Mouse (Mus musculus): ENCODE measurements around the gene Isx. TPM values are rescaled to one million over a fixed set of nuclear protein-coding genes. Genes with fewer than 3 reads are reported as not detected.

The Isx gene
- polyA plus RNA-seq, 1 experiment from 2014 or later, result not detected

DNA sequence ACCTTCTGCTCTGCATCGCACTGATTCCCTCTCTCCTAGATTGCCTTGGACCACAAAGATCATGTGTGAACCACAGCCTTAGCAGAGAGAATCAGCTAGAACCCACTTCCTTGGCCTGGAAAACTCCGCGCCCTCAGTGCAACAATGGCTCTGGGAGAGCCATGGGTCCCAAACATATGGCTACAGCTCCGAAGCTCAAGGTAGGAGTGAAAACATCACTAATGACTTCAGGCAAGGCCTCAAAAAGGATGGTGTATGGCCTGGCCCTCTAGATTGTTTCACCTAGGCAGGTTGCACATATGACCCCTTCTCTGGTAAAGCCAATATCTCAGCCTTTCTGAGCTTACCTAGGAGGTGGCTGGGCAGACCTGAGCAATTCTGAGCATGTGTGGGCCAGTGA lies 18.2 kb upstream of the Isx start:
- Histone ChIP-seq H3K36me3 (ENCODE audit: control insufficient read depth, insufficient read depth, low read length) (no peaks in the 10 kb centered on the region), H3K9me3 (replicated peaks; ENCODE audit: control insufficient read depth, low read length) (no peaks in the 10 kb centered on the region), H3K9ac (ENCODE audit: low read depth, low read length) (no peak overlapping the region), H3K4me1 (ENCODE audit: control insufficient read depth, insufficient read depth, low read length) (no peaks in the 10 kb centered on the region), H3K27ac (ENCODE audit: low read depth, low read length) (no peak overlapping the region), H3K4me2 (no peak overlapping the region), H3K4me3 (ENCODE audit: low read depth, low read length) (no peak overlapping the region), H3K27me3 (ENCODE audit: control insufficient read depth, insufficient read depth, low read length) (0 out of 2 replicates have a peak, but pooled peaks cover 3% of the 10 kb centered on the region)
- 86% methylated on average over 4 of the region's 4 CpGs for WGBS (ENCODE audit: insufficient replicate concordance)
- ATAC-seq (replicated peaks; ENCODE audit: insufficient number of reproducible peaks, low FRiP score, low TSS enrichment), result no peak

- no peak overlapping the region for H3K9ac ChIP-seq (ENCODE audit: low read depth, low read length)
- H3K4me3 ChIP-seq (ENCODE audit: low read depth, low read length), result no peak overlapping the region
- H3K27ac ChIP-seq (ENCODE audit: low read depth, low read length), result no peak overlapping the region
- WGBS (ENCODE audit: insufficient replicate concordance), result 89% methylated on average over 3 of the region's 3 CpGs
- ATAC-seq (replicated peaks; ENCODE audit: insufficient number of reproducible peaks, low FRiP score, low TSS enrichment), result no peak
- no peaks in the 10 kb centered on the region for H3K9me3 ChIP-seq (replicated peaks; ENCODE audit: control insufficient read depth, low read length)
- no peaks in the 10 kb centered on the region for H3K36me3 ChIP-seq (ENCODE audit: control insufficient read depth, insufficient read depth, low read length)
- 0 out of 2 replicates have a peak, but pooled peaks cover 3% of the 10 kb centered on the region for H3K27me3 ChIP-seq (ENCODE audit: control insufficient read depth, insufficient read depth, low read length)
- no peak overlapping the region for H3K4me2 ChIP-seq
- H3K4me1 ChIP-seq (ENCODE audit: control insufficient read depth, insufficient read depth, low read length), result no peaks in the 10 kb centered on the region
Measured at GRCm38 (mm10) chr8:74855341-74855740, 17.6 kb upstream of the Isx start.

DNA sequence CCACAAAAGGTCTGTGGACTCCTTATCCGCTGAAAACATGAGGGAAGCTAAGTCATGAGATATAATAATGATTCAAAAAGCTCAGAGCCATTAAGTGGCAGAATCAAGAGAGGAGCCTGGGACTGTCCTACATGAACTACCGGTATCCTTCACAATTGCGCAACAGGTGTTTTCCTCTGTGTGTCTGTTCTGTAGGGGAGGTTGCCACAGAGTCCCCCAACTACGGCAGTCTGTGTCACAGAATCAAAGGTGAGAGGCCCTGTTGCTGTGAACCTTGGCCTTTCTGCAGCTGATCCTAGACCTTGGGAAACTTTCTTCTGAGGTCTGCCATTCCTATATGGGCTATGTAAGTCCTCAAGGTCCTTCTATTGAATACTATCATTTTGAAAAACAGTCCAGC lies 13.7 kb upstream of the Isx start:
- 85% methylated on average over 4 of the region's 4 CpGs for WGBS (ENCODE audit: insufficient replicate concordance)
- no peaks in the 10 kb centered on the region for H3K9me3 ChIP-seq (replicated peaks; ENCODE audit: control insufficient read depth, low read length)
- ATAC-seq (replicated peaks; ENCODE audit: insufficient number of reproducible peaks, low FRiP score, low TSS enrichment), result no peak

GRCm38 (mm10) chr8:74860449-74860848 lies 12.5 kb upstream of the Isx start:
- H3K27me3 ChIP-seq (ENCODE audit: control insufficient read depth, insufficient read depth, low read length), result no peaks in the 10 kb centered on the region
- WGBS (ENCODE audit: insufficient replicate concordance), result 78% methylated on average over 6 of the region's 6 CpGs
- no peak overlapping the region for H3K4me3 ChIP-seq (ENCODE audit: low read depth, low read length)
- no peak overlapping the region for H3K27ac ChIP-seq (ENCODE audit: low read depth, low read length)
- no peak overlapping the region for H3K9ac ChIP-seq (ENCODE audit: low read depth, low read length)
- H3K9me3 ChIP-seq (replicated peaks; ENCODE audit: control insufficient read depth, low read length), result no peaks in the 10 kb centered on the region
- ATAC-seq (replicated peaks; ENCODE audit: insufficient number of reproducible peaks, low FRiP score, low TSS enrichment), result no peak
- no peak overlapping the region for H3K4me2 ChIP-seq
- no peaks in the 10 kb centered on the region for H3K4me1 ChIP-seq (ENCODE audit: control insufficient read depth, insufficient read depth, low read length)
- H3K36me3 ChIP-seq (ENCODE audit: control insufficient read depth, insufficient read depth, low read length), result no peaks in the 10 kb centered on the region

More for the DNA sequence above, 13.7 kb upstream of the Isx start:
- Histone ChIP-seq H3K36me3 (ENCODE audit: control insufficient read depth, insufficient read depth, low read length) (no peaks in the 10 kb centered on the region), H3K4me2 (no peak overlapping the region), H3K27me3 (ENCODE audit: control insufficient read depth, insufficient read depth, low read length) (no peaks in the 10 kb centered on the region), H3K4me1 (ENCODE audit: control insufficient read depth, insufficient read depth, low read length) (no peaks in the 10 kb centered on the region), H3K27ac (ENCODE audit: low read depth, low read length) (no peak overlapping the region), H3K4me3 (ENCODE audit: low read depth, low read length) (no peak overlapping the region), H3K9ac (ENCODE audit: low read depth, low read length) (no peak overlapping the region)

GRCm38 (mm10) chr8:74862598-74862997 lies 10.4 kb upstream of the Isx start:
- no peak overlapping the region for H3K9ac ChIP-seq (ENCODE audit: low read depth, low read length)
- no peaks in the 10 kb centered on the region for H3K36me3 ChIP-seq (ENCODE audit: control insufficient read depth, insufficient read depth, low read length)
- 77% methylated on average over 2 of the region's 2 CpGs for WGBS (ENCODE audit: insufficient replicate concordance)
- no peaks in the 10 kb centered on the region for H3K27me3 ChIP-seq (ENCODE audit: control insufficient read depth, insufficient read depth, low read length)
- H3K4me3 ChIP-seq (ENCODE audit: low read depth, low read length), result no peak overlapping the region
- H3K27ac ChIP-seq (ENCODE audit: low read depth, low read length), result no peak overlapping the region
- no peaks in the 10 kb centered on the region for H3K9me3 ChIP-seq (replicated peaks; ENCODE audit: control insufficient read depth, low read length)
- H3K4me2 ChIP-seq, result no peak overlapping the region
- ATAC-seq (replicated peaks; ENCODE audit: insufficient number of reproducible peaks, low FRiP score, low TSS enrichment), result no peak
- H3K4me1 ChIP-seq (ENCODE audit: control insufficient read depth, insufficient read depth, low read length), result no peaks in the 10 kb centered on the region

DNA sequence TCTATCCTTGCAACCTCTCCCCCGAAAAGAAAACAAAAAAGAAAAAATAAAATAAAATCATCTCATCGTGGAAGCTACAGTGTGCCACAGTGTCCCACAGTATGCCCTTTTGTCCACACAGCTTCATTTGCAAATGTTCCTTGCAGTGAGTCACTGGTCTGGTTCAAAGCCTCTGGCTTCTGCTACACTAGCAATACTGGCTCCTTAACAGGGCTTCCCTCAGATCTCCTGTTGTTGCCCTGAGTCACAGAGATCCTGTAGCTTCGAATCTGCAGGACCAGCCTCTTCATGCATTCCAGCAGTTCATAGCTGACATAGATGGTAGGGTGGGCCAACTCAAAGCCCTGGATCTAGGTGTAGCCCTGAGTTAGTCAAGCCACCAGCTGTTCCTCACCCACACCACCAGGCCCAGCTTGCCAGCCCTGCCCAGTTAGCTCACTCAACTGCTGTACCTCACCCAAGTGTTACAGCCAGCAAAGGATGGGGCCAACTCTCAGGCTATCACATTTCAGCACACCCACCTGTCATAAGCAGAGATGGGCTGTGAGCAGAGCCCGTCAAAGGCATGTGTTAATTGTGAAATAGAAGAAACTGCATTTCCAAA lies 2.5 kb upstream of the Isx start:
- Histone ChIP-seq H3K4me1 (ENCODE audit: control insufficient read depth, insufficient read depth, low read length) (no peaks in the 10 kb centered on the region), H3K4me3 (ENCODE audit: low read depth, low read length) (no peak overlapping the region), H3K9me3 (replicated peaks; ENCODE audit: control insufficient read depth, low read length) (no peaks in the 10 kb centered on the region), H3K4me2 (no peak overlapping the region), H3K27ac (ENCODE audit: low read depth, low read length) (no peak overlapping the region), H3K36me3 (ENCODE audit: control insufficient read depth, insufficient read depth, low read length) (no peaks in the 10 kb centered on the region), H3K27me3 (ENCODE audit: control insufficient read depth, insufficient read depth, low read length) (no peaks in the 10 kb centered on the region), H3K9ac (ENCODE audit: low read depth, low read length) (no peak overlapping the region)
- ATAC-seq (replicated peaks; ENCODE audit: insufficient number of reproducible peaks, low FRiP score, low TSS enrichment), result no peak
- 71% methylated on average over 4 of the region's 4 CpGs for WGBS (ENCODE audit: insufficient replicate concordance)

DNA sequence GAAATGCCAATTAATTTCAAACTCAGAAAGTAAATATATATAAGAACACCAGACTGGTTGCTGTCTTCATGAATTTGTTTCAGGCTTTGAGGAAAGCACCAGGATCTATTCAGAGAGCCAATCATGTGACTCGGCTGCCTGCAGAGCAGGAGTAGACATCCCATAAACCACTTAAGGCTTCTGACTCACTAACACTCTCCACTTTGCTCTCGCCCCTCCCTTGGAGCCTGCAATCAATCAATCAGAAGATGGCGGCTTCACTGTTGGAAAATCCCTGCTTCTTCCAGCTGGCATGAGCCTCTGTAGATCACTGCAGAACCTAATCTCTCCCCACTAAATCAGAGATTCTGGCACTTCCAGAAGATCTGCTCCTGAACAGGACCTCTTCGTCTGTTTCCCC lies 1.3 kb upstream of the Isx start:
- Histone ChIP-seq H3K27me3 (ENCODE audit: control insufficient read depth, insufficient read depth, low read length) (no peaks in the 10 kb centered on the region), H3K27ac (ENCODE audit: low read depth, low read length) (no peak overlapping the region), H3K4me1 (ENCODE audit: control insufficient read depth, insufficient read depth, low read length) (no peaks in the 10 kb centered on the region), H3K9ac (ENCODE audit: low read depth, low read length) (no peak overlapping the region), H3K4me2 (0 out of 2 replicates have a peak overlapping the region, but pooled peaks have one; percentile 8), H3K36me3 (ENCODE audit: control insufficient read depth, insufficient read depth, low read length) (no peaks in the 10 kb centered on the region), H3K9me3 (replicated peaks; ENCODE audit: control insufficient read depth, low read length) (no peaks in the 10 kb centered on the region), H3K4me3 (ENCODE audit: low read depth, low read length) (no peak overlapping the region)
- 19% methylated on average over 4 of the region's 4 CpGs for WGBS (ENCODE audit: insufficient replicate concordance)
- no peak for ATAC-seq (replicated peaks; ENCODE audit: insufficient number of reproducible peaks, low FRiP score, low TSS enrichment)

DNA sequence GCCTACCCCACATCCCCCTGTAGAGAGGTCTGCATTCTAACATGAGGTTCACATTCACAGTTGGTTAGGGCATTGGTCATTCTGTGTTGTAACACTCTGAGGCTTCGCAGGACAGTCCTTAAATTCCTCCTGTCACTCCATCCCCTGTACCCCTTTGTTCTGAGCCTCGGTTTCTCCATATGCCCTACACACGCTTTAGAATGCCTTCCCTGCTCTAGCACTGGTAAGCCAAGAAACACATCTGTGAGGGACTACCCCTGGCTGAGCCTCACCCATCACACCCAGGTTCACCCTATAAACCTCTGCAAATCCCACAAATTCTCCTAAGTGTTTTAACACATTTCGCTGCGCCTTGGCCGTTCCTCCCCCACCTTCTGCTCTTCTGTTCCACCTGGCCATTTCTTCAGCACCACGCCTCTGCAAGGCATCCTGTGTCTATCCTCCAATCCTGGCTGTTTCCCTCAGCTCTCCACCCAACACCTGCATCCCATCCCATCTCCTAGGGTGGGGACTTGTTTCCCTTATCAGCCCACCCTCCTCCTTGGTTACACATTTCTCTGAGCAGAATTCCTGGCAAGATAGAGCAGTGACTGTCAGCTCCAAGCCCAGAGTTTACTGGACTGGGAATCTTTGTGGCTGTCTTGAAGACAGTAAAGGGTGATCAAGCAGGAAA lies 686 bp upstream of the Isx start:
- WGBS (ENCODE audit: insufficient replicate concordance), result 73% methylated on average over 7 of the region's 7 CpGs
- Histone ChIP-seq H3K9me3 (replicated peaks; ENCODE audit: control insufficient read depth, low read length) (no peaks in the 10 kb centered on the region), H3K4me2 (0 out of 2 replicates have a peak overlapping the region, but pooled peaks have one; percentile 8), H3K27me3 (ENCODE audit: control insufficient read depth, insufficient read depth, low read length) (no peaks in the 10 kb centered on the region), H3K9ac (ENCODE audit: low read depth, low read length) (no peak overlapping the region), H3K27ac (ENCODE audit: low read depth, low read length) (no peak overlapping the region), H3K36me3 (ENCODE audit: control insufficient read depth, insufficient read depth, low read length) (no peaks in the 10 kb centered on the region), H3K4me1 (ENCODE audit: control insufficient read depth, insufficient read depth, low read length) (no peaks in the 10 kb centered on the region), H3K4me3 (ENCODE audit: low read depth, low read length) (no peak overlapping the region)
- no peak for ATAC-seq (replicated peaks; ENCODE audit: insufficient number of reproducible peaks, low FRiP score, low TSS enrichment)

DNA sequence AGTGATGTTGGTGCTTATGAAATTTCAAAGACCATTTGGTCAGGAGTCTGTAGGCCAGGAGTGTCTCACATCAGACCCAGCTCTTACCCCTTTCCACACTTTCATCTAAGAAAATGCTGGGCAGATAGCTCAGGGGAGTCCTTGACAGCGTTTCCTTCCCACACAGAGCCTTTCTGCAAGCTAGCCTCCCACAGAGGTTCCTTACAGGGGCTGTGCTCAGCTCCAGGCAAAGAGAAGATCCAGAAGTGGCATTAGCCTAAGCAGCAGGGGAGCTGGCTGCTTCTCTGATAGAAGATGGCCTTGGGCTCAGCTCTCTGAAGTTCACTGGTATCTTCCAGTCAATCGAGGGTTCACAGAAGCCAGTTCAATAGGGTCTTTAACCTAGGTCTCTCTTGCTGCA lies 1.6 kb downstream of the Isx start:
- H3K36me3 ChIP-seq (ENCODE audit: control insufficient read depth, insufficient read depth, low read length), result no peaks in the 10 kb centered on the region
- H3K9ac ChIP-seq (ENCODE audit: low read depth, low read length), result no peak overlapping the region
- no peak for ATAC-seq (replicated peaks; ENCODE audit: insufficient number of reproducible peaks, low FRiP score, low TSS enrichment)
- H3K4me2 ChIP-seq, result no peak overlapping the region
- H3K9me3 ChIP-seq (replicated peaks; ENCODE audit: control insufficient read depth, low read length), result no peaks in the 10 kb centered on the region
- H3K4me1 ChIP-seq (ENCODE audit: control insufficient read depth, insufficient read depth, low read length), result no peaks in the 10 kb centered on the region
- no peak overlapping the region for H3K27ac ChIP-seq (ENCODE audit: low read depth, low read length)
- H3K27me3 ChIP-seq (ENCODE audit: control insufficient read depth, insufficient read depth, low read length), result no peaks in the 10 kb centered on the region
- WGBS (ENCODE audit: insufficient replicate concordance), result 39% methylated on average over 2 of the region's 2 CpGs
- no peak overlapping the region for H3K4me3 ChIP-seq (ENCODE audit: low read depth, low read length)

Data from heart, embryonic 11.5 days (tissue).